Mouse (Mus musculus): Measurements from ENCODE around the gene Gm17359.

DNA sequence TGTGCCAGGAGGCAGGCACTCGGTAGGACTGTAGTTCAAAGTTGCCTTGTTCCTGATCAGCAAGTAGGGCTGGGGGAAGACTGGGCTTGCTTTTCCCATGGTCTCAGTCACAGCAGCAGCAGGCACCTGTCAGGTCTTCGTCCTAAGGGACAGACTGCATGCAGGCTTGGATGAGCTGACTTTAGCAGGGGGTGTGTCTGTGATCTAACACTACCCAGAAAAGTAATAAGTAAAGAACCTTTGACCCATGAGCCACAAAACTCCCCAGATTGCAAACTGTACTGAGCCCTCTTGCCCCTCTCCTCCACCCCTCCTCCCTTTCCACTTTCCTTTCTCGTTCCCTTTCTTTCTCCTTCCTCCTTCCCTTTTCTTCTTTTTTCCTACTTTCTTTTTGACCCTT lies 4.3 kb downstream of the Gm17359 start:
- TF ChIP-seq CTCF (IDR thresholded peaks at IDR 0.05; ENCODE audit: low read depth, low read length), result no peak
- no peak for TF ChIP-seq GATA2 (IDR thresholded peaks at IDR 0.05; ENCODE audit: borderline replicate concordance, low read depth, low read length)
- no peak for TF ChIP-seq TAL1 (conservative IDR thresholded peaks at IDR 0.05; ENCODE audit: low read depth, low read length)
- no peak for TF ChIP-seq GATA1 (IDR thresholded peaks at IDR 0.05; ENCODE audit: borderline replicate concordance, low read length)
- TF ChIP-seq POLR2AphosphoS5 (IDR thresholded peaks at IDR 0.05; ENCODE audit: insufficient replicate concordance, low read depth, low read length), result no peak
